Mouse (Mus musculus): ENCODE measurements at regions not wholly inside any gene's neighbourhood (a gene's known extent, or its start where the extent isn't known, plus 50 kb on each side); places are given as distances from the start of the nearest gene placed in this dataset.

DNA sequence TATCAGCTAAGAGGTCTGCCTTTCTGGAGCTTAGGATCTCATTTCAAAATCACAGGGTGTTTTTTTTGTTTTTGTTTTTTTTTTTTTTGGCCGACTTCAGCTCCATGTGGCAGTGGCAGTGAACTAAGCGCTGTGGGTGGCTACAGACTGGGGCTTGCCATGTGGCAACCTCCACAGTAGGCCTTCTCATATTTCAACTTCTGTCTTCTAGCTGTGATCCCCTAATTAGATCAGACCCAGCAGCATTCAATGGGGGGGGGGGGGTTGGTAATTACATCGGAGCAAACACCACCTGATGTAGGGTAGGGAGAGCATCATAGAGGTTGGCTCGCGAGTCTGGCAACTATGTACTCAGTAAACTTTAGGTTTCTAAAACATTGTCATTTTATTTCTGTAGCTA, 392.1 kb upstream of the Dcn start:
- TF ChIP-seq GATA4 (IDR thresholded peaks at IDR 0.05; ENCODE audit: insufficient replicate concordance, low read length) = no peak

- no peak for TF ChIP-seq GATA4 (IDR thresholded peaks at IDR 0.05; ENCODE audit: insufficient replicate concordance, low read length)
These were observed 389.2 kb upstream of the Dcn start for GRCm38 (mm10) chr10:97090254-97090653.

DNA sequence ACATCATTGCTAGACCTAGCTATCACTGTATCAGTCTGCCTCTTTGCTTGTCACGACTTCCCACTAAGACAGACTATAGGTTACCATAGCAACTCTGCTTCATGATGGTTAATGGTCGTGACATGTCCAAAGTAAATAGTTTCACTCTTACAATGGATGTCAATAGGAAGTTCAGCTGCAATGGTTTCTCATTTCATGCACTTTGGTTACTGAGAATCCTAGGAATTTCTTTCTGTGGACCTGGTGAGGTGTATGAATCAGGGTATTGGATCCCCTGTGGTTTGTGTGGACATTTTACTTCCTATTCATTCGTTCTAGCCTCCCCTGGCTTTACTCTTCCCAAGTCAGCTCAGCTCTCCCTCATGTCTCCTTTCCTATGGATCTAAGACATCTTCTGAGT, 385.5 kb upstream of the Dcn start:
- TF ChIP-seq GATA4 (IDR thresholded peaks at IDR 0.05; ENCODE audit: insufficient replicate concordance, low read length) = no peak

DNA sequence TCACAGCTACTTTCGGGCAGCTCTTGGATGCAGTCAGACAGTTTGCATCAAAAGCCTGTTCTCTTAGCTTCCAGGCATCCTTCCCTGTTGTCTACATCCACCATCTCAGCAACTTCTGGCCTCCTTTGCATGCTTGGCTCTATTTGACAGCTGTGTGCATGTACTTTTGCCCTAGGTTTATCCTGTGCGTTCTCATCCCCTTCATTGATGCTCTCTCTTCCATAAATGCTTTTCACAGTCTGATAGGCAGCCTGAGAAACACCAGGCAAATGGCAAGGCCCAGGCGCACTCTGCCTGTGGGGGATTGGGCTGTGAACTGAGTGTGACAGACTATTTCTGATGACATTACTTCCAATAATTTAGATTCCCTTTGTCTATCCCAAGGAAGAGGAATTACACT, 364.9 kb upstream of the Dcn start:
- no peak for TF ChIP-seq GATA4 (IDR thresholded peaks at IDR 0.05; ENCODE audit: insufficient replicate concordance, low read length)

DNA sequence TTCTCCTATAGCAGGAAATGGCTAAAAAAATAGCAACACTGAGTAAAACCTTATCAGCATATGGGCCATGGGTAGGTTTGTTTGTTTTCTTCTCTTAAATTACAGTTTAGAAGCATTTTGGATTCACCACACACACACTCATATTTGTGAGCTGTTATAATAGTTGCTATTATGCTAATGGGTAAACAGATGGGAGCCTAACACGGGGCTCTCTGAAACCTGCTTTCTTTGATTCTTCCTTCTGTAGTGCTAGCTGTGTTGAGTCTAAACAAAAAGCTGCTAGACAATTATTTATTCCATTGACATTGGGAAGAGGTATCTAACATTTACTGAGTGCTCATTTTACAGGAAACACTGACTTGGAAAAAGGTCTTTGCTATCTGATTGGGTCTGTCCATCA, 356.7 kb upstream of the Dcn start:
- no peak for TF ChIP-seq GATA4 (IDR thresholded peaks at IDR 0.05; ENCODE audit: insufficient replicate concordance, low read length)

DNA sequence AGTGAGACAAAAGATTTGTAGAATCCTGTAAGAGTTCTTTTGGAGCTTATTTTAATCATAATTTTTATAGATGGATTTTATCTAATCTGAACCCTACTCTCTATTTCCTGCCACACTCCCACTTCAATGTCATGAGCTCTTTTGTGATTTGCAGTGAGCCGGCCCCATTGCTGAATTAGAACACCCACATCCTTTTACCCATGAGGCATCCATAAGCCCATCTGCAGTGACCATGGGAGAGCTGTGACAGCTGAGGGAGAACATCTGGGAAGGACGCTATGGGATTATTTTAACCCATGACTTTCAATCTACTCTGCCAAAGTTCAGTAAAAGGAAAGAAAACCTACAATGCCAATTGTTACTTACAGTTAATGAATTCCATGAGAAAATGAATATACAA, 337.8 kb upstream of the Dcn start:
- TF ChIP-seq GATA4 (IDR thresholded peaks at IDR 0.05; ENCODE audit: insufficient replicate concordance, low read length) = no peak

GRCm38 (mm10) chr10:97158561-97159395, 320.6 kb upstream of the Dcn start:
- TF ChIP-seq GATA4 (IDR thresholded peaks at IDR 0.05; ENCODE audit: insufficient replicate concordance, low read length) = no peak

DNA sequence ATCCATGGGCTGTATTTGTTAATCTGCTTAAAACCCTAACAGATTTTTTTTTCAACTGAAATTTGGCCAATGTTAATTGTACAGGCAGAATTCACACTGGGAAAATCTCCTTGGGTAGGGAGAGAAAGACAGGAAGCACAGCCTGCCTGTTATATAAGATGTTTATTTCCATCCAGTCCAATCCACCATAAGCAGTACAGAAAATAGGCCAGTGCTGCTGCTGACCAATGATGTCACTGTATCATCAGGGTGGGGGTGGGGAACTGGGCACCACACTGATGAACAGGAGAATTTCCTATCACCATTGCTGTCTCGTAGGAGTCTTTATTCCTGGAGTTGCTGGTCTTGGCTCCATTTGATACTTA, 320.0 kb upstream of the Dcn start:
- no peak for TF ChIP-seq GATA4 (IDR thresholded peaks at IDR 0.05; ENCODE audit: insufficient replicate concordance, low read length)

DNA sequence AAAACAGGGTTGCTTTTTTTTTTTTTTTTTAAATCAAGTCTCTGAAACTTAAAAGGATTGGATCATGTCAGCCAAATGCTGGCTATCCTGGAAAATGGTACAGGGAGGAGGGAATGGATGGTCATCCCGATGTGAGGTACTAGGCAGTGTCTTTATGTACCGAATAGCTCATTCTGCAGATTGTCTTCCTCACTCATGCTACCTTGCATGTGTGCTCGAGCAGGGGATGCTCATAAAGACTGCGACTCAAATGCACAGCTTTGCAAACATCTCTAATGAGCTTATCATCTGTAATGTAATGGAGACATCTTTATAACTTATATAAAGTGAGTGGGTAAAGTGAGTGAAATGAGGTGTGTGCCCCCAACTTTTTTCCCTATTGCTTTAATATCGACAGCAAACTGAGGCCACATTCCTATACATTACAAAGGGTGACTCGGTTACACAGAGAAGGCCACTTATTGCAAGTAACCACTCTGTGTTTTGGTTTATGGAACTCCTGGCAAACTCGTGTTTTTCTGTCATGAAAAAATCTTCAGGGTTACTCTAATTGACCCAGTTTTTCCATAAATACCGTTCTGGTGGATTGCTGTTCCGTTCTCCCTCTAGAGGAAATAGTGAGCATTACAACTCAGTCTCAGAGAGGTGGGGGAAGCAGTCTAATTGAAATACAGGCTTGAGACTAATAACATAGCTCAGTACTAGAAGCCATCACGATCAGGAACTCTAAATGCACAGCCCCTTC, 319.4 kb upstream of the Dcn start:
- no peak for TF ChIP-seq GATA4 (IDR thresholded peaks at IDR 0.05; ENCODE audit: insufficient replicate concordance, low read length)

GRCm38 (mm10) chr10:97160892-97161291, 318.5 kb upstream of the Dcn start:
- no peak for TF ChIP-seq GATA4 (IDR thresholded peaks at IDR 0.05; ENCODE audit: insufficient replicate concordance, low read length)

DNA sequence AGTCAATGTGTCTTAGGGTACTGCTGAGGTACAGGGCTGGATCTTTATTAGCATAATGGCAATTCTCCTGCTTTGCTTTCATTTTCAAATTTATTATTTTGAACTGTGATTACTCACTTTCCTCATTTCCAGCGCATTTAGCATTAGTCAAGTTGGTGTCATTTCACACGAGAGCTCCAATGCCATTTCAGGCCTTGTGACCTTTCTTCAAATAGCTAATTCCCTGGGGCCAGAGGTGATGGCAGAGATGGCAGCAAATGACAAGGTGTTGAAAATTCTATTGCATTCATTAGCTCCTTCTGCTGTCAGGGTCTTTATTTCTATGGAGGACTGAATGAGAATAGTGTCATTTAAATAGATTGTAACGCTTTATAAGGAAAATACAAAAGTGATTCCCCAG, 300.9 kb upstream of the Dcn start:
- no peak for TF ChIP-seq GATA4 (IDR thresholded peaks at IDR 0.05; ENCODE audit: insufficient replicate concordance, low read length)

GRCm38 (mm10) chr10:97189696-97190095, 289.7 kb upstream of the Dcn start:
- TF ChIP-seq GATA4 (IDR thresholded peaks at IDR 0.05; ENCODE audit: insufficient replicate concordance, low read length) = no peak

- TF ChIP-seq GATA4 (IDR thresholded peaks at IDR 0.05; ENCODE audit: insufficient replicate concordance, low read length) = no peak
These were observed 268.1 kb upstream of the Dcn start for GRCm38 (mm10) chr10:97211238-97211695.

GRCm38 (mm10) chr10:97211785-97212398, 267.5 kb upstream of the Dcn start:
- no peak for TF ChIP-seq GATA4 (IDR thresholded peaks at IDR 0.05; ENCODE audit: insufficient replicate concordance, low read length)

DNA sequence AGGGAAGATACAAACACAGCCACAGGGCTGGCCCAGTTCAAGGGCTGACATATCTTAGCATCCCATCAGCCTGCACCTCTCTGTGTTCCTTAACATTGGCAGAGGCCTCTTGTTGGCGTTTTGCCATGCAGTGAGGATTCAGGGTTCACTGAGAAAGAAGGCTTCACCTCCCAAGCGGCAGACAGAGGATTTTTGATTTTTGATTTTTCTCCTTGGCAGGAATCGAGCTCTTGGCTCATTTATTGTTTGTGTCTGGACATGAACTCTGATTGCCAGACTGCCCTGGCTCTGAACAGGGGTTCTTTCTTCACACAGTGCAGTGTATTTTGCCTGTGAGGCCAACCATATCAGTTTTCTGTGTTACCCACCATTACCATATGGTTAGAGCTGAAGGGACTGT, 259.9 kb upstream of the Dcn start:
- TF ChIP-seq GATA4 (IDR thresholded peaks at IDR 0.05; ENCODE audit: insufficient replicate concordance, low read length) = no peak

GRCm38 (mm10) chr10:97220431-97220830, 259.0 kb upstream of the Dcn start:
- TF ChIP-seq GATA4 (IDR thresholded peaks at IDR 0.05; ENCODE audit: insufficient replicate concordance, low read length) = no peak
